Comparison of ENCODE assay signal across 12 mouse cellular contexts in genomic region chr5:64819390-64819789, GRCm38 (mm10). TPM values are rescaled to one million over a fixed set of nuclear protein-coding genes. Genes with fewer than 3 reads are reported as not detected.
DNase-seq lines count a peak whose midpoint lies in the region; ATAC-seq lines count a peak whose summit lies in the region.
"Had no signal": no experiment of that assay in that cellular context is flagged by ENCODE, and none has a peak within 500 bp of the region (broad histone marks: within the 10 kb centered on the region; RNA-seq: fewer than 3 reads in every experiment).

No protein-coding gene starts in this region.

- peak; percentile 71 to 74 for DNase-seq in lung, adult 18-20 months
- DNase-seq in lung, postnatal 10 days: no peak
- DNase-seq in induced T-regulatory cell, adult 2 months (ENCODE audit: low read depth): peak; percentile 88
- peak; percentile 73 to 84 for DNase-seq in thymus, postnatal 36 days
- DNase-seq in c-Kit-positive CD71-positive TER-119-positive erythroid progenitor cells, embryonic 14.5 days (ENCODE audit: low spot score): no peak
- DNase-seq in cerebellum, adult 9-10 months: no peak
- DNase-seq in layer of hippocampus, adult 9-10 months (ENCODE audit: low spot score): no peak
- DNase-seq: adrenal gland, adult 2 months; cerebellum, adult 11-12 months; kidney, adult 8-10 months had no signal

- peak; percentile 85 for ATAC-seq in neutrophil, adult 5-6 weeks (ENCODE audit: extremely low read depth, insufficient number of reproducible peaks, low FRiP score, poor library complexity, severe bottlenecking)
- ATAC-seq: midbrain, embryonic 13.5 days had no signal

RNA-seq across cellular contexts. Expression of gene Klf3, which starts 16.2 kb away (rescaled TPM):
- total RNA-seq in neutrophil, adult 5-6 weeks (2017): 278 and 280 TPM in 2 replicates

Comparison
In these comparisons a context has a peak if more than half of its experiments do, and no peak if none do; other contexts are left out.
1. DNase-seq: peak in lung, adult 18-20 months (2 of 2), induced T-regulatory cell, adult 2 months (single experiment) and thymus, postnatal 36 days (2 of 2); none in lung, postnatal 10 days (single experiment), c-Kit-positive CD71-positive TER-119-positive erythroid progenitor cells, embryonic 14.5 days (single experiment), cerebellum, adult 9-10 months (single experiment) and layer of hippocampus, adult 9-10 months (single experiment).